Mouse (Mus musculus) cerebellum, adult 2 months (tissue): ENCODE results near the gene Slc44a5.

Experiments used
- CTCF ChIP-seq: fragments of 200-500 bp; IDR thresholded peaks from 2 replicates; pipeline ENCODE4 v1.5.1; 2011; ENCODE audit warnings: low read depth, mild to moderate bottlenecking, control low read depth, low read length, moderate library complexity, borderline replicate concordance; ENCODE audit not compliant: insufficient read depth
- POLR2A ChIP-seq: fragments of 200-500 bp; IDR thresholded peaks from 2 replicates; pipeline ENCODE4 v1.6.1; 2011; ENCODE audit warnings: low read length, control low read depth, borderline replicate concordance; ENCODE audit not compliant: insufficient read depth

DNA sequence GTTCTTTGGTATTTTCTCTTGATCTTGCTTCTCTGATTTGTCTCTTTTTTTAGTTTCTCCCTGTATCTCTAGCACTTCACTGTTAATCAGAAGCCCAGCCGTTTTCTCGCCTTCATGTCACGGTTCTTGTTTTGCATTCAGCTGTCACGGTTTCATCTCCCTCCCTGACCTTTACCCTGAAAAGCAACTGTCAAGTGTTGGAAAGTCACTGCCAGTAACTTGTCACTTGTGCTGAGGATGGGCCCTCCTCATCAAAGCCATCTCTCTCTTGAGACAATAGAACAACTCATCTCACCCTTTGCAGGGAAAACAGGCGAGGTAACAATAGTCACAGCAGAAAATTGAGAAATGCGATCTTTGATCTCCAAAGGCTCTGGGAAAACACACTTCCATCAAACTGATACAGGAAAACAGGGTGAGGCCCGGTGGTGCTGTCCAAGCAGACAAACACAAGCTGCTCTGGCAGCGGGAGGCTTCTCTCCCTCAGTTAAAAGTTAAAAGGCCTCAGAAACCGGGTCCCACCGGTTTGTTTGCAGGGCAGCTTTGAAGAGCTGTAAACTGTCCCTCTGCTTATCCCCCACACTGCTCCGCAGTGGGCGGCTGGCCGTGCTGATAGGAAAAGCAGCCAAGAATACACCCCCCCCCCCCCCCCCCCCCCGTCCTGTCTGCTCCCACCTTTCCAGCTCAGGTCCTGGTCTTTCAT is 219.2 kb downstream of the Slc44a5 start:
- TF ChIP-seq POLR2A (no peak), CTCF (no peak)
